8 mouse cellular contexts compared by ENCODE assay signal in the genomic region with DNA sequence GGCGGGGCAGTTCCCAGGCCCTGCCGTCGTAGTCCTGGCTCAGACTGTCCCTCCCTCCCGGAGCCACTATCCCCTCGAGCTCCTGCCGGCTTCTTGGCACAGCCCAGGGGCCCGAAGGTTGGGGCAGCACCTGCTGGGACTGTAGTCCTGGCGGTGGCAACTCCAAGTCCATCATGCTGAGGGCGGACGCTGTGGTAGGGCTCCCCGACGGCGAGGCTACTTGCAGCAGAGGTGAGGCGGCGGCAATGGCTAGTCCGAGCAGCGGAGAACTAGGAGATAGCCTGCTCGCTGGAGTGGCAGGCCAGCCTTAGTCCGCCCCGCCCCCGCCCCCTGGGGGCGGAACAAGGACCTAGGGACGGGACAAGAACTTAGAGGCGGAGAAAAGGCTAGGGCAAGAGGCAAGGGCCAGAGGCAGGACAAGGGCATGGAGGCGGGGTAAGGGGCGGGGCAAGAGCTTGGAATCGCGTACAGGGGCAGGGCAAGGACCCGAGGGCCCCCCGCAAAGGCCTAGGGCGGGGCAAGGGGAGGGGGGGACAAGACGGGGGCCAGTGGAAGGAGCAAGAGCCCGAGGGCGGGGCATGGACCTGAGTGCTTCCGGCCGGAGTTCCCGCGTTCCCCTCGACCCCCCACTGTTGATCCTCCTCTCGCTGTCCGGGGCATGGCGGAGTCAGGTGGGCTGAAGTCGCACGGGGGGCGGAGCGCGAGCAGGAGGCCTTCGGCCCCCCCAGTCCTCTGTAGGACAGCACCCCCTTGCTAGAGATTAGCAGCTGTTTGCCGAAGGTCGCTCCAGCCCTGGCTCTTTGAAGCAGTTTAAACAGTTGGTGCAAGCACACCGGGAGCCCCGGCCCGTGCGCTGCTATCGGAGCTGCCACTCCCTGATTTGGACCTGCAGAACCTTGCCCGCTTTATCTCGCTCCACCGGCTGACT. TPM values are rescaled to one million over a fixed set of nuclear protein-coding genes. Genes with fewer than 3 reads are reported as not detected.
A peak's percentile ranks its signal among the peaks of the same experiment; 100 is the strongest.
DNase-seq lines count a peak whose midpoint lies in the region; ATAC-seq and TF ChIP-seq lines count a peak whose summit lies in the region.

Gene Nfe2l2 (minus strand): TSS at position 408 of the 928 bp plus-strand sequence.

- peak; percentile 94 for DNase-seq in brain, embryonic 14.5 days (ENCODE audit: low read depth)
- peak; percentile 96 for DNase-seq in liver, adult 2 months (ENCODE audit: extremely low read depth, low read depth, low spot score)
- DNase-seq in splenic B cell, adult 2 months (ENCODE audit: low read depth, low spot score) = peak; percentile 98

- peak within 1 kb of the TSS; percentile 93 for H3K9ac ChIP-seq in heart, embryonic 11.5 days (ENCODE audit: low read depth, low read length)
- H3K9ac ChIP-seq in kidney, embryonic 16.5 days (replicated peaks; ENCODE audit: low read length) = peak within 1 kb of the TSS; percentile 96
- H3K9ac ChIP-seq in liver, adult 2 months (ENCODE audit: low read depth, low read length) = peak within 1 kb of the TSS; percentile 99

- WGBS in heart, embryonic 11.5 days (ENCODE audit: insufficient replicate concordance) = under 1% methylated on average over 57 of the region's 58 CpGs
- under 1% methylated on average over 55 of the region's 58 CpGs for WGBS in kidney, embryonic 16.5 days
- under 1% methylated on average over 55 of the region's 58 CpGs for whole genome bisulfite sequencing in liver, adult 2 months

- peak; percentile 92 for ATAC-seq in heart, embryonic 11.5 days (replicated peaks; ENCODE audit: insufficient number of reproducible peaks, low FRiP score, low TSS enrichment)
- peak; percentile 97 for ATAC-seq in kidney, embryonic 16.5 days (ENCODE audit: low FRiP score, low TSS enrichment)

- TF ChIP-seq CTCF in C2C12 (IDR thresholded peaks at IDR 0.05; ENCODE audit: control insufficient read depth, insufficient read depth, insufficient read length) = no peak
- no peak for TF ChIP-seq CTCF in brain, embryonic 14.5 days (IDR thresholded peaks at IDR 0.05; ENCODE audit: borderline replicate concordance, extremely low read depth, insufficient read depth, insufficient read length)
- TF ChIP-seq CTCF in liver, adult 2 months (IDR thresholded peaks at IDR 0.05; ENCODE audit: low read depth, low read length) = peak; percentile 17; the same call in 1 of the 2 replicates

- peaks cover 43% of the 10 kb centered on the region for H3K79me3 ChIP-seq in C2C12 (ENCODE audit: low read depth)

- TF ChIP-seq POLR2A in brain, embryonic 14.5 days (IDR thresholded peaks at IDR 0.05; ENCODE audit: borderline replicate concordance, extremely low read depth, insufficient read depth, insufficient read length, poor library complexity, severe bottlenecking) = peak; percentile 24; the same call in 1 of the 2 replicates
- TF ChIP-seq POLR2A in liver, adult 2 months (IDR thresholded peaks at IDR 0.05; ENCODE audit: extremely low read depth, insufficient read depth, low read length) = peak; percentile 99
- peak; percentile 94 for TF ChIP-seq POLR2A in myocyte (IDR thresholded peaks at IDR 0.05; ENCODE audit: insufficient read length, low read depth)

- H3ac ChIP-seq in C2C12 (ENCODE audit: control insufficient read depth, insufficient read length, low read depth) (peak within 1 kb of the TSS; percentile 97), myocyte (ENCODE audit: control insufficient read depth, insufficient read length) (peak within 1 kb of the TSS; percentile 84)

- H3K27ac ChIP-seq in heart, embryonic 11.5 days (ENCODE audit: low read depth, low read length) = peak within 1 kb of the TSS; percentile 94
- peak within 1 kb of the TSS; percentile 99 for H3K27ac ChIP-seq in kidney, embryonic 16.5 days (ENCODE audit: low read length)
- peak within 1 kb of the TSS; percentile 99 for H3K27ac ChIP-seq in liver, adult 2 months (replicated peaks; ENCODE audit: insufficient read depth, low read depth, low read length)

- H3K27me3 ChIP-seq in C2C12 (ENCODE audit: control insufficient read depth, insufficient read depth, insufficient read length) (no peaks in the 10 kb centered on the region), myocyte (ENCODE audit: control insufficient read depth, insufficient read depth, insufficient read length) (no peaks in the 10 kb centered on the region)
- H3K27me3 ChIP-seq in erythroblast, embryonic 14.5 days (ENCODE audit: control insufficient read depth) = no peaks in the 10 kb centered on the region
- no peaks in the 10 kb centered on the region for H3K27me3 ChIP-seq in heart, embryonic 11.5 days (ENCODE audit: control insufficient read depth, insufficient read depth, low read length)
- no peaks in the 10 kb centered on the region for H3K27me3 ChIP-seq in kidney, embryonic 16.5 days (ENCODE audit: insufficient read depth, low read length)
- H3K27me3 ChIP-seq in liver, adult 2 months (ENCODE audit: control insufficient read depth, insufficient read depth, low read length) = no peaks in the 10 kb centered on the region
- H3K27me3 ChIP-seq in splenic B cell, adult 2 months (ENCODE audit: control insufficient read depth, insufficient read depth, low read length, poor library complexity, severe bottlenecking) = no peaks in the 10 kb centered on the region

- H3K4me3 ChIP-seq in C2C12 (ENCODE audit: insufficient read depth, poor library complexity, severe bottlenecking) (peak within 1 kb of the TSS; percentile 93), myocyte (peak within 1 kb of the TSS; percentile 89)
- peak within 1 kb of the TSS; percentile 100 for H3K4me3 ChIP-seq in erythroblast, embryonic 14.5 days (replicated peaks)
- peak within 1 kb of the TSS; percentile 63 for H3K4me3 ChIP-seq in heart, embryonic 11.5 days (ENCODE audit: low read depth, low read length)
- peak within 1 kb of the TSS; percentile 98 for H3K4me3 ChIP-seq in kidney, embryonic 16.5 days (ENCODE audit: low read length)
- peak within 1 kb of the TSS; percentile 96 for H3K4me3 ChIP-seq in liver, adult 2 months (ENCODE audit: insufficient read depth, low read depth, low read length)

- peaks cover 71% of the 10 kb centered on the region for H3K4me1 ChIP-seq in erythroblast, embryonic 14.5 days (ENCODE audit: control insufficient read depth)
- H3K4me1 ChIP-seq in heart, embryonic 11.5 days (ENCODE audit: control insufficient read depth, insufficient read depth, low read length) = peaks cover 38% of the 10 kb centered on the region
- peaks cover 53% of the 10 kb centered on the region for H3K4me1 ChIP-seq in kidney, embryonic 16.5 days (ENCODE audit: insufficient read depth, low read length)
- peaks cover 26% of the 10 kb centered on the region for H3K4me1 ChIP-seq in liver, adult 2 months (ENCODE audit: control insufficient read depth, insufficient read depth, low read length)

- peaks cover 48% of the 10 kb centered on the region for H3K79me2 ChIP-seq in C2C12 (ENCODE audit: control insufficient read depth, insufficient read depth)
- H3K79me2 ChIP-seq in liver, adult 2 months (ENCODE audit: control insufficient read depth, insufficient read depth, low read length) = peaks cover 17% of the 10 kb centered on the region; the same call in 1 of the 2 replicates
- H3K79me2 ChIP-seq in myocyte (ENCODE audit: control insufficient read depth, insufficient read depth) = peaks cover 39% of the 10 kb centered on the region

- peaks cover 25% of the 10 kb centered on the region for H3K36me3 ChIP-seq in C2C12 (ENCODE audit: control insufficient read depth, insufficient read depth)
- H3K36me3 ChIP-seq in erythroblast, embryonic 14.5 days (ENCODE audit: control insufficient read depth) = peaks cover 34% of the 10 kb centered on the region
- no peaks in the 10 kb centered on the region for H3K36me3 ChIP-seq in heart, embryonic 11.5 days (ENCODE audit: control insufficient read depth, insufficient read depth, low read length)
- 0 out of 2 replicates have a peak, but pooled peaks cover 3% of the 10 kb centered on the region for H3K36me3 ChIP-seq in kidney, embryonic 16.5 days (ENCODE audit: insufficient read depth, low read length)
- no peaks in the 10 kb centered on the region for H3K36me3 ChIP-seq in liver, adult 2 months (ENCODE audit: control insufficient read depth, insufficient read depth, low read length)
- H3K36me3 ChIP-seq in myocyte (ENCODE audit: control insufficient read depth, insufficient read depth) = no peaks in the 10 kb centered on the region
- H3K36me3 ChIP-seq in splenic B cell, adult 2 months (ENCODE audit: control insufficient read depth, insufficient read depth, low read length, poor library complexity, severe bottlenecking) = no peaks in the 10 kb centered on the region

- H3K9me3 ChIP-seq in erythroblast, embryonic 14.5 days (ENCODE audit: control insufficient read depth, low read length) = peaks cover 3% of the 10 kb centered on the region; the same call in 1 of the 2 replicates
- 0 out of 2 replicates have a peak, but pooled peaks cover 3% of the 10 kb centered on the region for H3K9me3 ChIP-seq in heart, embryonic 11.5 days (replicated peaks; ENCODE audit: control insufficient read depth, low read length)
- peaks cover 3% of the 10 kb centered on the region for H3K9me3 ChIP-seq in kidney, embryonic 16.5 days (ENCODE audit: low read length)

- peak within 1 kb of the TSS; percentile 85 for H3K4me2 ChIP-seq in heart, embryonic 11.5 days
- peak within 1 kb of the TSS; percentile 67 for H3K4me2 ChIP-seq in kidney, embryonic 16.5 days (replicated peaks; ENCODE audit: low read depth, low read length)
- peak within 1 kb of the TSS; percentile 90 for H3K4me2 ChIP-seq in myocyte (ENCODE audit: low read depth)

TF ChIP-seq in C2C12, 6 proteins besides CTCF, POLR2A, EP300 and RAD21:
- no peak for TF ChIP-seq FOSL1 (IDR thresholded peaks at IDR 0.05; ENCODE audit: insufficient read depth, low read length, poor library complexity, severe bottlenecking)

TF ChIP-seq in myocyte, 11 proteins besides CTCF, POLR2A, EP300 and RAD21 (continues in another document):
- TF ChIP-seq MYOD1 (IDR thresholded peaks at IDR 0.05; ENCODE audit: control insufficient read depth in 1 of 3, insufficient read length in 2 of 3, low read depth in 2 of 3) (peak in 2 of 3 experiments; percentile 12 to 50), SRF (IDR thresholded peaks at IDR 0.05; ENCODE audit: control insufficient read depth, insufficient read length, low read depth) (no peak), MYOG (IDR thresholded peaks at IDR 0.05; ENCODE audit: control insufficient read depth in 1 of 3, insufficient read depth in 1 of 3, insufficient read length in 2 of 3, low read depth in 2 of 3) (peak in 1 of 3 experiments; percentile 67), TCF3 (IDR thresholded peaks at IDR 0.05; ENCODE audit: insufficient read length, low read depth) (no peak), USF1 (IDR thresholded peaks at IDR 0.05; ENCODE audit: low read depth) (no peak), E2F4 (IDR thresholded peaks at IDR 0.05; ENCODE audit: insufficient read depth) (no peak)

RNA-seq across cellular contexts. Expression of gene Nfe2l2, which starts in this region (rescaled TPM):
- polyA plus RNA-seq in C2C12 (2012; fragmentation: generic; extraction: Trizol) = 48.4 TPM
- 11.0 and 11.2 TPM in 2 replicates for polyA plus RNA-seq in brain, embryonic 14.5 days (2012; rRNA removed)
- polyA plus RNA-seq in erythroblast, embryonic 14.5 days (2012) = 1.6 and 1.7 TPM in 2 replicates
- polyA plus RNA-seq in heart, embryonic 11.5 days (2014; fragmentation: Nextera tagmentation; extraction: Ambion mirVana) = 46.7 and 48.7 TPM in 2 replicates
- 87.7 and 90.7 TPM in 2 replicates for polyA plus RNA-seq in kidney, embryonic 16.5 days (2015; fragmentation: Nextera tagmentation; extraction: Ambion mirVana)
- total RNA-seq in liver, adult 2 months (2014; rRNA removed) = 29.5 and 34.1 TPM in 2 replicates
- 35.9 and 40.1 TPM in 2 replicates for polyA plus RNA-seq in liver, adult 2 months (2012; rRNA removed)
- 74.1 TPM for polyA plus RNA-seq in myocyte (2012; fragmentation: generic; extraction: Trizol)

Comparison
In these comparisons a context has a peak if more than half of its experiments do, and no peak if none do; other contexts are left out.
1. Peak in every context shown above with its lines: DNase-seq, ATAC-seq, H3K4me3 ChIP-seq and H3K27ac ChIP-seq.
2. POLR2A ChIP-seq: peak in every context shown above with its lines; median percentile 99 in liver, adult 2 months; 94 in myocyte; 24 in brain, embryonic 14.5 days.